Mouse (Mus musculus) ES-Bruce4 (cell line): Measurements from ENCODE around the gene Inha. TPM values are rescaled to one million over a fixed set of nuclear protein-coding genes. Genes with fewer than 3 reads are reported as not detected.

Experiments used
- H3K27ac ChIP-seq: 2 replicates; pipeline ENCODE4 v1.5.1; 2012; ENCODE audit warnings: low read length, inconsistent platforms; ENCODE audit not compliant: insufficient read depth
- H3K27me3 ChIP-seq: 2 replicates; pipeline ENCODE4 v1.6.1; 2012; ENCODE audit warnings: mild to moderate bottlenecking, low read length, inconsistent platforms; ENCODE audit not compliant: control insufficient read depth, poor library complexity, insufficient read depth, severe bottlenecking
- H3K36me3 ChIP-seq: 2 replicates; pipeline ENCODE4 v1.6.1; 2012; ENCODE audit warnings: inconsistent platforms, mild to moderate bottlenecking, low read length, moderate library complexity; ENCODE audit not compliant: control insufficient read depth, poor library complexity, insufficient read depth, severe bottlenecking
- H3K4me1 ChIP-seq: one replicate; pipeline ENCODE4 v1.8.1; 2011; ENCODE audit warnings: low read length; ENCODE audit not compliant: control insufficient read depth, insufficient read depth
- H3K4me3 ChIP-seq: 2 replicates; pipeline ENCODE4 v1.5.1; 2011; ENCODE audit warnings: low read depth, mild to moderate bottlenecking, low read length
- H3K9ac ChIP-seq: 2 replicates; pipeline ENCODE4 v1.6.1; 2012; ENCODE audit warnings: low read depth, mild to moderate bottlenecking, inconsistent platforms; ENCODE audit not compliant: poor library complexity, severe bottlenecking
- H3K9me3 ChIP-seq: replicated peaks from 2 replicates; pipeline ENCODE4 v1.6.1; 2012; ENCODE audit warnings: mild to moderate bottlenecking, low read length, inconsistent platforms; ENCODE audit not compliant: control insufficient read depth, poor library complexity, insufficient read depth, severe bottlenecking
- CTCF ChIP-seq: IDR thresholded peaks from one replicate; pipeline ENCODE4 v1.8.1; 2011; ENCODE audit warnings: low read depth, low read length
- EP300 ChIP-seq: IDR thresholded peaks from 2 replicates; pipeline ENCODE4 v1.6.1; 2011; ENCODE audit warnings: low read depth, low read length; ENCODE audit not compliant: insufficient read depth
- POLR2A ChIP-seq: IDR thresholded peaks from one replicate; pipeline ENCODE4 v1.8.1; 2011; ENCODE audit warnings: low read length; ENCODE audit not compliant: insufficient read depth
- polyA plus RNA-seq: library from polyadenylated mRNA; stranded (reverse); fragments of >200 nt; gene quantifications from 2 replicates; pipeline ENCODE4 v1.2.4, GENCODE M21; 2011; ENCODE audit warnings: low read depth; ENCODE audit not compliant: missing spikeins, insufficient read depth, insufficient read length

Gene Inha
- polyA plus RNA-seq, 1 experiment, result 1.9 TPM

DNA sequence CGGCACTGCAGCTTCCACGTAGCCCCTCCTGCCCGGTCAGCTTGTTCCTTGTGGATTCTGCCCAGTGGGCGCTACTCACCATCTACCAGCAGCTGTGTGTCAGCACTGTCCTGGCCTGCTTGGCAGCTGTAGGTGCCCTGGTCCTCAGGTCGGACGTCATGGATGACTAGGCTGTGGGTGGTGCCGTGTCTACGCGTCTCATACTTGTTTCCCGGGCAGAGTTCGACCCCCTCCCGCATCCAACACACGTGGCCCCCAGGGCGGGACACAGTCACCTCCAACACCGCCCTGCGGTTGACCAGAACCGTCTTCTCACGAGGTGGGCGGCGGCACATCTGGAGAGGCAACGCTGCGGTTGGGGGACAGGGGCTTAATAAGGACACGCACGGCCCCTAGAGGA, 20.3 kb upstream of the Inha start:
- Histone ChIP-seq H3K9ac (no peak overlapping the region), H3K27me3 (peaks cover 3% of the 10 kb centered on the region; the same call in 1 of the 2 replicates), H3K4me3 (peak overlapping the region; percentile 81), H3K27ac (no peak overlapping the region), H3K36me3 (no peaks in the 10 kb centered on the region), H3K9me3 (no peaks in the 10 kb centered on the region), H3K4me1 (no peaks in the 10 kb centered on the region)
- no peak for TF ChIP-seq CTCF
- no peak for TF ChIP-seq EP300
- no peak for TF ChIP-seq POLR2A

DNA sequence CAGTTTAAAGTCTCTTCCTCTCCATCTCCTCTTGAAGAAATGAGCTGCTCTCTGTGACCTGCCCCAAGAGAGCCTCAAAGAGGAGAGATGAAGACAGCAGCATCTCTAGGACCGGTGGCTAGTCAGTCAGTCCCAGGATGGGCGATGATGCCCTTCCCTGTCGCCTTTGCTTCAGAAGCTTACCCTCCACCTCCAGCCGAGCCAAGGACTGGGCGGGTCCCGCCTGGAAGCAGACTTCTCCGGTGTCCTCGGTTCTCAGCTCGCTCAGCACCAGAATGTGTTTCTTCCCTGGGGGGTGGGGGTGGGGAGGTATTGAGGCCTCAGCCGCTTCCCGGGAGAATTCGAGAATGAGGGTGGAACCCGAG, 19.9 kb upstream of the Inha start:
- Histone ChIP-seq H3K9me3 (no peaks in the 10 kb centered on the region), H3K27ac (no peak overlapping the region), H3K4me1 (no peaks in the 10 kb centered on the region), H3K27me3 (peaks cover 3% of the 10 kb centered on the region; the same call in 1 of the 2 replicates), H3K9ac (peak overlapping the region; percentile 50), H3K4me3 (peak overlapping the region; percentile 81), H3K36me3 (no peaks in the 10 kb centered on the region)
- TF ChIP-seq EP300 (no peak), CTCF (no peak), POLR2A (no peak)

DNA sequence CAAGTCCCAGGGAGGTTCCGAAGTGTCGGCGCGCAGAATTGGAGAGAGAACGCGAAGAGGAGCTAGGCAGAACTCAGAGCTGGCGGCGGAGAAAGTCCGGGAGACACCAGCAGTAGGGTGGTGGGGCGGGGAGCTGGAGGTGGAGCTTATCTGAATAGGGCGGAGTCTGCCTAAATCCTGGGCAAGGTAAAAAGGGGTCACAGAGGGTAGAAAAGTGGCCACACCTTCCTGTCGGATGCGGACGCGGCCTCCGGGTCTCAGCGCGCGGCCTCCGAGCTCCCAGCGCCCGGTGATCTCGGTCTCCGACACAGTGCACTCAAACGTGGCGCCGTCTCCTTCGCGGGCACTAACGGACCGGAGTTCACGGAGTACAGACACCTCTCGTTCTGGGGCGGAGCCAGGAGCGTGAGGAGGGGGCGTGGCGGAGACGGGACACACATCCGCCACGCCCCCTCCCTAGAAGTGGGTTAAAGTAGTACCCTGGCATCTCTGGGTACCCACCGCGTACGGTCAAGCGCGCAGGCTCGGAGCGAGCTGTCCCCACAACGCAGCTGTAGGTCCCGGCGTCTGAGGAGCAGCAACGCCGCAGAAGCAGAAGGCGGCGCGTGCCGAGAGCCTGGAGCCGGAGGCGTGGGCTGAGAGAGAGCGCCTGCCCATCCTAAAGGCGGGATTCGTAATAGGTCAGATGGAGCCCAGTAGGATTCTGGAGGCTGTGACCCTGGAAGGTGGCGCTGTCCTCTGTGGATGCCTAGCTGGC, 19.3 kb upstream of the Inha start:
- no peak for TF ChIP-seq POLR2A
- TF ChIP-seq EP300, result no peak
- TF ChIP-seq CTCF, result peak; percentile 16
- Histone ChIP-seq H3K27ac (no peak overlapping the region), H3K9me3 (no peaks in the 10 kb centered on the region), H3K4me3 (peak overlapping the region; percentile 81), H3K27me3 (peaks cover 3% of the 10 kb centered on the region; the same call in 1 of the 2 replicates), H3K36me3 (no peaks in the 10 kb centered on the region), H3K9ac (peak overlapping the region; percentile 50), H3K4me1 (no peaks in the 10 kb centered on the region)

DNA sequence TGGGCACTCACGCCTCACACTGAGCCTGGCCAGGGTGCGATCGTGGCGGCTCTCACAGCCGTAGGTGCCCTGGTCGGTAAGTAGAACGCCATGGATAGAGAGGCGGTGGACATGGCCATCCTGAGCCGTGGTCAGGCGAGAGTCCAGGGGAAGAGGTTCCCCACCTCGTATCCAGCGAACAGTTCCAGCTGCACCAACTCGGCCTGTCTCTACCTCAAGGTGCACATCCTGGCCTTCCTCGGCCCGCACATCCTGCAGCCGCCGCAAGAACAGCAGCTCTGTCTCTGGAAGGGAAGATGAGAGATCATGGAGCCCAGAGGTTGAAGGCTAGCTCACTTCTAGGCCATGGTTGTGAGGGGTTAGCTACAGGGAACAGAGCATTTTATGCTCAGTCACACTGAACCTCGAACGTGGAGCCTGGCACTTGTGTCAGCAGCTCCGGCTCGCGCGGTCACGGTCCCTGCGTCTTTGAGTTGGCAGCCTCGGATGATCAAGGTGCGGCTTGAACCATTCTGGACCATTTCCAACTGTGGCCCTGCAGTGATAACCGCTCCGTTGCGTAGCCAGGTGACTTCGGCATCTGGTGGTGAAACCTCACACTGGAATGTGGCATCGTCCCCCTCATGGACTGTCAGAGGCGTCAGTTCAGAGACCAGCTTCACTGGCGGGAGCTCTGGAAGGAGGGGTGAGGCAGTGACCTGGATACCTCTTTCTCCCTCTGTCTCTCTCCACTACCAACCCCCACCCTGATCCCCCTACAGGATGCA, 15.9 kb upstream of the Inha start:
- Histone ChIP-seq H3K9ac (no peak overlapping the region), H3K4me1 (no peaks in the 10 kb centered on the region), H3K4me3 (peak overlapping the region; percentile 6), H3K9me3 (no peaks in the 10 kb centered on the region), H3K27ac (no peak overlapping the region), H3K27me3 (no peaks in the 10 kb centered on the region), H3K36me3 (no peaks in the 10 kb centered on the region)
- TF ChIP-seq CTCF, result no peak
- no peak for TF ChIP-seq EP300
- TF ChIP-seq POLR2A, result no peak

DNA sequence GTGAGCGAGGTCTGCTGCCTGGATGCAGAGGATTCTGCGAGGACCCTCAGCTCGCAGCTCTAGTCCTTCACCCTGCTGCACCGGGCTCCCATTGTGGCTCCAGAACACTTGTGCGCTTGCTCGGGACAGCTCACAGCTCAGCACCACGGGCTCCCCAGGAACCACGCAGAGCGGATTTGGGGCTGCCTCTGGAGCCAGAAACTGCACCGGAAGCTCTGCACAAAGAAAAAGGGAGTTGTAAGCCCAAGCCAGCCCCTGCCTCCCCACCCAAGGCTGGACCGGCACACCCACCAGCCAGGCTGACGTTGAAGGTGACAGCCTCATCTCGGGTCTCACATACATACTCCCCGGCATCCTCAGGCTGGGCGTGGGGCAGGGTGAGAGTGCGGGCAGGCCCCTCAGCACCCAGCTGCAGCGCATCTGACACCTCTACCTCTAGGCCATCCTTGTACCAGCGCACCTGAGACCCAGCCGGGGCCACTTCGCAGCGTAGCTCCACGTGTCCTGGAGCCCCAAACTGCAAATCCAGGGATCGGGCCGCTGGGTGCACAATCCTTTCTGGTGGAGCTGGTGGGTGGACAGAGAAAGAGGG, 14.2 kb upstream of the Inha start:
- peak overlapping the region; percentile 0; the same call in 1 of the 2 replicates for H3K9ac ChIP-seq
- H3K27me3 ChIP-seq, result no peaks in the 10 kb centered on the region
- H3K36me3 ChIP-seq, result no peaks in the 10 kb centered on the region
- peak overlapping the region; percentile 26; the same call in 1 of the 2 replicates for H3K4me3 ChIP-seq
- H3K4me1 ChIP-seq, result no peaks in the 10 kb centered on the region
- H3K9me3 ChIP-seq, result no peaks in the 10 kb centered on the region
- no peak overlapping the region for H3K27ac ChIP-seq
- TF ChIP-seq CTCF, result no peak
- no peak for TF ChIP-seq EP300
- TF ChIP-seq POLR2A, result no peak
